Mouse (Mus musculus): ENCODE data around the gene Rbm3.

DNA sequence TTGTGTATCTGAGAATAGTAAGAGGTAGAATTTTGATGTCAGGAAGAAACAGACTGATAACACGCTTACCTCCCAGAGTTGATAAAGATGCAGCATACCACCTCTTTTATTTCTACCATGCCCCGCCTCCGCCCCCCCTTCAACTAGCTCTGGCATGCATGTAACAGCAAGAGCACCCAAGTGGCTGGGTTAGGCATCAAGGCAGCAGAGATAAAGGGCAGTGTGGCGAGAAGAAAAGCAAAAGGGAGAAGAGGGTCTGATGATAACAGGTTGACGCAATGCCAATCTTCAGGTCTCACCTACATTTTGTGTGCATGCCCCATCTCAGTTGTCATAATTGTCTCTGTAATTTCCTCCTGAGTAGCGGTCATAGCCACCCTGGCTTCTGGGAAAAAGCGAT lies 2.7 kb downstream of the Rbm3 start:
- TF ChIP-seq CTCF (IDR thresholded peaks at IDR 0.05; ENCODE audit: insufficient read depth, low read length), result no peak
- TF ChIP-seq POLR2A (IDR thresholded peaks at IDR 0.05; ENCODE audit: borderline replicate concordance, extremely low read depth, low read depth, low read length), result no peak
